Mouse (Mus musculus) midbrain, embryonic 13.5 days (tissue): ENCODE results near the gene Trappc3l. TPM values are rescaled to one million over a fixed set of nuclear protein-coding genes. Genes with fewer than 3 reads are reported as not detected.

Experiments used
- ATAC-seq: fragments of 200-750 bp; cut with Nextera tagmentation; 2 replicates; pipeline ENCODE4 v1.8.0; 2017; ENCODE audit warnings: mild to moderate bottlenecking, moderate TSS enrichment, moderate library complexity
- H3K27ac ChIP-seq: fragments of 300-500 bp; sonication (generic); 2 replicates; pipeline ENCODE4 v1.5.1; 2015; ENCODE audit warnings: inconsistent platforms, mild to moderate bottlenecking, moderate library complexity
- H3K27me3 ChIP-seq: fragments of 300-500 bp; sonication (generic); 2 replicates; pipeline ENCODE4 v1.6.1; 2015; ENCODE audit warnings: mild to moderate bottlenecking, inconsistent platforms
- H3K36me3 ChIP-seq: fragments of 300-500 bp; sonication (generic); 2 replicates; pipeline ENCODE4 v1.6.1; 2015; ENCODE audit warnings: mild to moderate bottlenecking, inconsistent platforms
- H3K4me1 ChIP-seq: fragments of 300-500 bp; sonication (generic); replicated peaks from 2 replicates; pipeline ENCODE4 v1.6.1; 2015; ENCODE audit warnings: inconsistent platforms
- H3K4me2 ChIP-seq: fragments of 300-500 bp; sonication (generic); replicated peaks from 2 replicates; pipeline ENCODE4 v1.6.1; 2015; ENCODE audit warnings: moderate library complexity, mild to moderate bottlenecking, inconsistent platforms
- H3K4me3 ChIP-seq: fragments of 300-500 bp; sonication (generic); replicated peaks from 2 replicates; pipeline ENCODE4 v1.5.1; 2015; ENCODE audit warnings: mild to moderate bottlenecking, inconsistent platforms
- H3K9ac ChIP-seq: fragments of 300-500 bp; sonication (generic); replicated peaks from 2 replicates; pipeline ENCODE4 v1.6.1; 2015; ENCODE audit warnings: mild to moderate bottlenecking, inconsistent platforms
- H3K9me3 ChIP-seq: fragments of 300-500 bp; sonication (generic); 2 replicates; pipeline ENCODE4 v1.6.1; 2016; ENCODE audit warnings: mild to moderate bottlenecking, inconsistent platforms
- WGBS: fragments of 180-500 bp; shearing (Covaris S2); methylation state at CpG from one replicate; pipeline ENCODE4 v1.1.7; 2015; 5-methylcytosine and 5-hydroxymethylcytosine counted together
- polyA plus RNA-seq: library from polyadenylated mRNA; unstranded; fragments of >200 nt; fragmentation: Nextera tagmentation; extraction: Ambion mirVana; gene quantifications from 2 replicates; pipeline ENCODE4 v1.2.1, GENCODE M21; 2015

Gene Trappc3l
- polyA plus RNA-seq, 1 experiment from 2014 or later, result not detected

DNA sequence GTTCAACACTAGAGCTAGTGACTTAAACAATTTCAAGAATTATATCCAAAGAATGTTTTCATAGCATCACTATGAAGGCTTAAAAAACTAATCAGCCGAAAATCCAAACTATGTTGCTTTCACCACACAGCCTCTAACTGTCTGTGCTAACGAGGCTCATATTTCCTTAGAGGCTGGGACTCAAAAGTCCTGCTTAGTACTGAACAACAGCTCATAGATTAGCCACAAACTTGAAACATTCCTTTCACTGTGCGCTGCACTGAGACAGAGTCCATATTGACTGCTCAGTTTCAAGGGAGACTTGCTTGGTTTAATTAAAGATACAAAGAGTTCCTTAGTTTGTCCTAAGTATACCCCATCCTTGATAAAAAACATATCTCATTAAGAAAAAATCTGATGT lies 112.4 kb downstream of the Trappc3l start:
- no peak for ATAC-seq
- no peaks in the 10 kb centered on the region for H3K36me3 ChIP-seq
- H3K4me1 ChIP-seq, result no peaks in the 10 kb centered on the region
- no peak overlapping the region for H3K9ac ChIP-seq
- no peak overlapping the region for H3K27ac ChIP-seq
- no peaks in the 10 kb centered on the region for H3K9me3 ChIP-seq
- H3K27me3 ChIP-seq, result peaks cover 16% of the 10 kb centered on the region
- 73% methylated on average over 3 of the region's 3 CpGs for WGBS
- no peak overlapping the region for H3K4me3 ChIP-seq
- H3K4me2 ChIP-seq, result no peak overlapping the region

DNA sequence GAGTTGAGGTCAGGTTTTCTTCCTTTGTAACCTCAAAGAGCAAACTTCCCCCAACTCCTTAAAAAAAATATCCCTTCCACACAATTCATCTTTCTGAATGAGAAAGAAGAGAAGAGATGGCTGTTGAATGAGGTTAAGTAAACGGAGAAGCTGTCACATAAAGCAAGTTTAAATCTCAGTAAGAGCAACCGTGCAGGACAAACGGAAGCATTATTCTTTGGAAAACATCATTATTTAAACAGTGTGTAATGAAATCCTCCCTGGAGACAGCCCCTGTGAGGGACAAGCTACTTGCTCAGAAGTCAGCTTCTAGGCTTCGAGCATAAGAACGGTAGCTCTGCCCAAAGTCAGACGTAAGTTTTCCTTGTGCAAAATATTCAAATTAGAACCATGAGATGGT lies 113.1 kb downstream of the Trappc3l start:
- ATAC-seq, result no peak
- H3K4me1 ChIP-seq, result no peaks in the 10 kb centered on the region
- H3K4me2 ChIP-seq, result no peak overlapping the region
- H3K9ac ChIP-seq, result no peak overlapping the region
- H3K36me3 ChIP-seq, result no peaks in the 10 kb centered on the region
- 54% methylated on average over 6 of the region's 6 CpGs for WGBS
- H3K4me3 ChIP-seq, result no peak overlapping the region
- no peaks in the 10 kb centered on the region for H3K9me3 ChIP-seq
- peaks cover 16% of the 10 kb centered on the region for H3K27me3 ChIP-seq
- H3K27ac ChIP-seq, result no peak overlapping the region

DNA sequence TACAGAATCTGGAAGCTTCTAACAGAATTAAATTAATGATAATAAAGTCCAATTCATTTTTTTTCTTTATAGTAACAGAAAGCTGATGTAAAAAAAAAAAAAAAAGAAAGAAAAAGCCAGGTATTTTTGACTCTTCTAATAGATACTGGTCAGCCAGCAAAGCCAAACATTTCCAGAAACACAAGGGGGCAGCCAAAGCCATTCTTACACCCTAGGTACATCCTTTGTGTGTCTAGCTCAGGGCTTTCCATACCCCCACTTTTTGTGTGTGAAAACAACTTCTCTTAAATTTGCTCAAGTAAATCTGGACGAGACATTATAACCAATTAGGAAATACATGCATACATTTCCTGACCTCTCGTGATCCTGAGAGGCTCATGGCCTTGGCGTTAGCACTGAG lies 114.4 kb downstream of the Trappc3l start:
- WGBS, result 92% methylated on average over 3 of the region's 3 CpGs
- no peak overlapping the region for H3K27ac ChIP-seq

DNA sequence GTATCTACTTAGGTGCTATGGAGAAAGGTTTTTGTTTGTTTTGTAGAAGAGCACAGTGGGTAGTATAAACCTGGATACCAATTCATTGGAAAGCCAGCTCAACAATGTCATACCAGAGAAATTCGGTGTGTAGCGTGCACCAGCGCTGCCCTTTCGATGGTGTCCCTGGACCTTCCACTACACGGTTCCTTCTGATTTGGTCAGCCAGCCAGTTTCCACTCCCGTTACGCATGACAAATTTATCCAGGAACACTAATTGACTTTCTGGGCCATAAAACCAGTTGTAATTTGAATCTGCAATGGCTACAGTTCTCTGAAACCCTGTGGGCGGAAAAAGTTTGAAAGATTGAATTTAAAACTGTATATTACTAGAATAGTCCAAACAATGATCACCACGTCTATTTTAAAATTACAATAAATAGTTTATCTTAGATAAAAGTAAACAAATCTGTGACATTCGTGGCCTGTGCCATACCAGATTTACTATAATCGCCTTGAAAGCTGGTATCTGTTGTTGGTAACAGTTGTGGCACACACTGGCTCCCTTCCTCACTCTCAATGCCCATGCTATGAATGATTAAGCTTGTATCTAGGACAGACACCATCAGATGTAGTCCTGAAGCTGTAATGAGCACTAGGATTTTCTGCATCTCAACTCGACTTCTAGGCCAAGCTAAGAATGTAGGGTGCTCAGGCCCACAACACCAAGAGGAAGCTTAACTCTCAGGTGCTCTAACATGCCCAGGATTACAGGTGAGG lies 118.6 kb downstream of the Trappc3l start:
- Histone ChIP-seq H3K9me3 (no peaks in the 10 kb centered on the region), H3K9ac (no peak overlapping the region), H3K4me2 (no peak overlapping the region), H3K27ac (no peak overlapping the region), H3K4me3 (no peak overlapping the region), H3K27me3 (peaks cover 18% of the 10 kb centered on the region), H3K36me3 (0 out of 2 replicates have a peak, but pooled peaks cover 3% of the 10 kb centered on the region), H3K4me1 (no peaks in the 10 kb centered on the region)
- no peak for ATAC-seq
- WGBS, result 85% methylated on average over 12 of the region's 12 CpGs

More for the DNA sequence above, 114.4 kb downstream of the Trappc3l start:
- no peak overlapping the region for H3K4me3 ChIP-seq
- no peak for ATAC-seq
- no peak overlapping the region for H3K9ac ChIP-seq
- H3K36me3 ChIP-seq, result no peaks in the 10 kb centered on the region
- H3K4me2 ChIP-seq, result no peak overlapping the region
- H3K9me3 ChIP-seq, result no peaks in the 10 kb centered on the region
- H3K4me1 ChIP-seq, result no peaks in the 10 kb centered on the region
- peaks cover 16% of the 10 kb centered on the region for H3K27me3 ChIP-seq

Other genes starting within 250 kb of the Trappc3l start
- gene Sult3a1, start 179.9 kb upstream of the Trappc3l start, polyA plus RNA-seq, result not detected in 2 replicates
- gene Rsph4a, start 132.5 kb upstream of the Trappc3l start, polyA plus RNA-seq, result 0.31 and 0.59 TPM in 2 replicates
- 27.2 and 27.3 TPM in 2 replicates for gene Zup1, start 86.3 kb upstream of the Trappc3l start, polyA plus RNA-seq
- gene Rwdd1, start 18.0 kb upstream of the Trappc3l start, polyA plus RNA-seq, result 131 and 138 TPM in 2 replicates
- not detected in 2 replicates for gene Calhm4, start 6.7 kb downstream of the Trappc3l start, polyA plus RNA-seq
- gene Calhm5, start 58.9 kb downstream of the Trappc3l start, polyA plus RNA-seq, result 0.16 and 0.32 TPM in 2 replicates
- gene Calhm6, start 90.4 kb downstream of the Trappc3l start, polyA plus RNA-seq, result 0.19 and 0.31 TPM in 2 replicates
- 6.2 and 6.7 TPM in 2 replicates for gene Dse, start 170.1 kb downstream of the Trappc3l start, polyA plus RNA-seq
- 137 and 142 TPM in 2 replicates for gene Tspyl1, start 244.6 kb downstream of the Trappc3l start, polyA plus RNA-seq